Mouse (Mus musculus): ENCODE measurements at regions not wholly inside any gene's neighbourhood (a gene's known extent, or its start where the extent isn't known, plus 50 kb on each side); places are given as distances from the start of the nearest gene placed in this dataset.

GRCm38 (mm10) chr1:158187651-158188050 is 168.5 kb downstream of the Brinp2 start:
- TF ChIP-seq CTCF (IDR thresholded peaks at IDR 0.05; ENCODE audit: low read depth, low read length) = no peak
- no peak for TF ChIP-seq POLR2A (IDR thresholded peaks at IDR 0.05; ENCODE audit: extremely low read depth, insufficient read depth, low read length)

All from liver, adult 2 months (tissue).